Mouse (Mus musculus): Measurements from ENCODE around the gene Mef2d. TPM values are rescaled to one million over a fixed set of nuclear protein-coding genes. Genes with fewer than 3 reads are reported as not detected.

Mef2d gene
- polyA plus RNA-seq, 1 experiment, result 17.6 TPM

GRCm38 (mm10) chr3:88178986-88179385 is 36.8 kb downstream of the Mef2d start:
- no peaks in the 10 kb centered on the region for H3K36me3 ChIP-seq (ENCODE audit: control insufficient read depth, insufficient read depth, low read length)
- H3K4me1 ChIP-seq (ENCODE audit: control insufficient read depth, insufficient read depth, low read length), result peaks cover 6% of the 10 kb centered on the region
- no peak overlapping the region for H3K27ac ChIP-seq (ENCODE audit: control insufficient read depth, insufficient read depth, low read depth, low read length)
- no peak for TF ChIP-seq CTCF (IDR thresholded peaks at IDR 0.05; ENCODE audit: control insufficient read depth, insufficient read depth, insufficient replicate concordance, low read depth, low read length)
- no peak for TF ChIP-seq POLR2A (IDR thresholded peaks at IDR 0.05; ENCODE audit: control insufficient read depth, low read depth, low read length)
- H3K27me3 ChIP-seq (ENCODE audit: control insufficient read depth, insufficient read depth, low read length), result no peaks in the 10 kb centered on the region
- H3K4me3 ChIP-seq (ENCODE audit: control insufficient read depth, low read depth, low read length), result no peak overlapping the region

- H3K4me1 ChIP-seq (ENCODE audit: control insufficient read depth, insufficient read depth, low read length), result peaks cover 6% of the 10 kb centered on the region
- no peaks in the 10 kb centered on the region for H3K27me3 ChIP-seq (ENCODE audit: control insufficient read depth, insufficient read depth, low read length)
- H3K4me3 ChIP-seq (ENCODE audit: control insufficient read depth, low read depth, low read length), result no peak overlapping the region
- TF ChIP-seq CTCF (IDR thresholded peaks at IDR 0.05; ENCODE audit: control insufficient read depth, insufficient read depth, insufficient replicate concordance, low read depth, low read length) (no peak), POLR2A (IDR thresholded peaks at IDR 0.05; ENCODE audit: control insufficient read depth, low read depth, low read length) (no peak)
- no peaks in the 10 kb centered on the region for H3K36me3 ChIP-seq (ENCODE audit: control insufficient read depth, insufficient read depth, low read length)
- H3K27ac ChIP-seq (ENCODE audit: control insufficient read depth, insufficient read depth, low read depth, low read length), result no peak overlapping the region
Measured at GRCm38 (mm10) chr3:88181374-88181773, 39.2 kb downstream of the Mef2d start.

- Histone ChIP-seq H3K4me1 (ENCODE audit: control insufficient read depth, insufficient read depth, low read length) (no peaks in the 10 kb centered on the region), H3K27me3 (ENCODE audit: control insufficient read depth, insufficient read depth, low read length) (no peaks in the 10 kb centered on the region), H3K4me3 (ENCODE audit: control insufficient read depth, low read depth, low read length) (no peak overlapping the region), H3K36me3 (ENCODE audit: control insufficient read depth, insufficient read depth, low read length) (no peaks in the 10 kb centered on the region), H3K27ac (ENCODE audit: control insufficient read depth, insufficient read depth, low read depth, low read length) (no peak overlapping the region)
- TF ChIP-seq CTCF (IDR thresholded peaks at IDR 0.05; ENCODE audit: control insufficient read depth, insufficient read depth, insufficient replicate concordance, low read depth, low read length) (no peak), POLR2A (IDR thresholded peaks at IDR 0.05; ENCODE audit: control insufficient read depth, low read depth, low read length) (no peak)
Measured at GRCm38 (mm10) chr3:88186424-88186823, 44.3 kb downstream of the Mef2d start.

GRCm38 (mm10) chr3:88191146-88191545 is 49.0 kb downstream of the Mef2d start:
- Histone ChIP-seq H3K27me3 (ENCODE audit: control insufficient read depth, insufficient read depth, low read length) (no peaks in the 10 kb centered on the region), H3K27ac (ENCODE audit: control insufficient read depth, insufficient read depth, low read depth, low read length) (no peak overlapping the region), H3K4me3 (ENCODE audit: control insufficient read depth, low read depth, low read length) (no peak overlapping the region), H3K36me3 (ENCODE audit: control insufficient read depth, insufficient read depth, low read length) (no peaks in the 10 kb centered on the region), H3K4me1 (ENCODE audit: control insufficient read depth, insufficient read depth, low read length) (no peaks in the 10 kb centered on the region)
- TF ChIP-seq CTCF (IDR thresholded peaks at IDR 0.05; ENCODE audit: control insufficient read depth, insufficient read depth, insufficient replicate concordance, low read depth, low read length) (no peak), POLR2A (IDR thresholded peaks at IDR 0.05; ENCODE audit: control insufficient read depth, low read depth, low read length) (no peak)

GRCm38 (mm10) chr3:88191820-88192616 is 49.8 kb downstream of the Mef2d start:
- Histone ChIP-seq H3K27me3 (ENCODE audit: control insufficient read depth, insufficient read depth, low read length) (no peaks in the 10 kb centered on the region), H3K27ac (ENCODE audit: control insufficient read depth, insufficient read depth, low read depth, low read length) (no peak overlapping the region), H3K4me1 (ENCODE audit: control insufficient read depth, insufficient read depth, low read length) (no peaks in the 10 kb centered on the region), H3K4me3 (ENCODE audit: control insufficient read depth, low read depth, low read length) (no peak overlapping the region), H3K36me3 (ENCODE audit: control insufficient read depth, insufficient read depth, low read length) (no peaks in the 10 kb centered on the region)
- TF ChIP-seq POLR2A (IDR thresholded peaks at IDR 0.05; ENCODE audit: control insufficient read depth, low read depth, low read length) (no peak), CTCF (IDR thresholded peaks at IDR 0.05; ENCODE audit: control insufficient read depth, insufficient read depth, insufficient replicate concordance, low read depth, low read length) (peak; percentile 50; the same call in 1 of the 2 replicates)

GRCm38 (mm10) chr3:88197741-88198504 is 55.8 kb downstream of the Mef2d start:
- H3K36me3 ChIP-seq (ENCODE audit: control insufficient read depth, insufficient read depth, low read length), result no peaks in the 10 kb centered on the region
- no peak overlapping the region for H3K4me3 ChIP-seq (ENCODE audit: control insufficient read depth, low read depth, low read length)
- no peak overlapping the region for H3K27ac ChIP-seq (ENCODE audit: control insufficient read depth, insufficient read depth, low read depth, low read length)
- H3K27me3 ChIP-seq (ENCODE audit: control insufficient read depth, insufficient read depth, low read length), result no peaks in the 10 kb centered on the region
- H3K4me1 ChIP-seq (ENCODE audit: control insufficient read depth, insufficient read depth, low read length), result peaks cover 3% of the 10 kb centered on the region
- TF ChIP-seq POLR2A (IDR thresholded peaks at IDR 0.05; ENCODE audit: control insufficient read depth, low read depth, low read length) (no peak), CTCF (IDR thresholded peaks at IDR 0.05; ENCODE audit: control insufficient read depth, insufficient read depth, insufficient replicate concordance, low read depth, low read length) (no peak)

- Histone ChIP-seq H3K4me3 (ENCODE audit: control insufficient read depth, low read depth, low read length) (no peak overlapping the region), H3K27ac (ENCODE audit: control insufficient read depth, insufficient read depth, low read depth, low read length) (no peak overlapping the region), H3K36me3 (ENCODE audit: control insufficient read depth, insufficient read depth, low read length) (no peaks in the 10 kb centered on the region), H3K4me1 (ENCODE audit: control insufficient read depth, insufficient read depth, low read length) (peaks cover 3% of the 10 kb centered on the region), H3K27me3 (ENCODE audit: control insufficient read depth, insufficient read depth, low read length) (no peaks in the 10 kb centered on the region)
- TF ChIP-seq POLR2A (IDR thresholded peaks at IDR 0.05; ENCODE audit: control insufficient read depth, low read depth, low read length) (no peak), CTCF (IDR thresholded peaks at IDR 0.05; ENCODE audit: control insufficient read depth, insufficient read depth, insufficient replicate concordance, low read depth, low read length) (no peak)
Measured at GRCm38 (mm10) chr3:88198505-88199020, 56.4 kb downstream of the Mef2d start.
